Comparison of ENCODE assay signal across 9 mouse cellular contexts in genomic region chr17:32388370-32389100, GRCm38 (mm10). TPM values are rescaled to one million over a fixed set of nuclear protein-coding genes. Genes with fewer than 3 reads are reported as not detected.
DNase-seq lines count a peak whose midpoint lies in the region; ATAC-seq lines count a peak whose summit lies in the region.
"Had no signal": no experiment of that assay in that cellular context is flagged by ENCODE, and none has a peak within 500 bp of the region (broad histone marks: within the 10 kb centered on the region; RNA-seq: fewer than 3 reads in every experiment).

No protein-coding gene starts in this region.

- H3K4me1 ChIP-seq in brown adipose tissue, adult 24 weeks (ENCODE audit: control insufficient read depth, insufficient read depth, insufficient read length, low read length): no peaks in the 10 kb centered on the region; the same call in 1 of the 2 replicates
- peaks cover 30% of the 10 kb centered on the region for H3K4me1 ChIP-seq in kidney, embryonic 15.5 days

- H3K4me3 ChIP-seq in brown adipose tissue, adult 24 weeks (ENCODE audit: insufficient read depth, low read depth, low read length): peak overlapping the region; percentile 97
- peak overlapping the region; percentile 80 for H3K4me3 ChIP-seq in kidney, embryonic 15.5 days (replicated peaks)

- no peaks in the 10 kb centered on the region for H3K9me3 ChIP-seq in kidney, embryonic 15.5 days (replicated peaks)

- peak overlapping the region; percentile 73 for H3K9ac ChIP-seq in kidney, embryonic 15.5 days

- peak; percentile 36; the same call in 1 of the 2 replicates for ATAC-seq in frontal cortex, adult (ENCODE audit: low TSS enrichment)
- ATAC-seq in kidney, embryonic 15.5 days (replicated peaks; ENCODE audit: low FRiP score): peak; percentile 72

- peak; percentile 65 to 68 for DNase-seq in thymus, adult 18-20 months
- DNase-seq in thymus, postnatal 0 days (ENCODE audit: low spot score): no peak
- peak; percentile 27 for DNase-seq in lung, postnatal 14 days
- peak; percentile 47 to 58 for DNase-seq in spleen, postnatal 10 days (ENCODE audit: low spot score in 2 of 2)
- no peak for DNase-seq in yolk sac, embryonic 10.5 days (ENCODE audit: low spot score)

- H3K27ac ChIP-seq in brown adipose tissue, adult 24 weeks (replicated peaks; ENCODE audit: low read depth, low read length): peak overlapping the region; percentile 38; the same call in 1 of the 2 replicates
- H3K27ac ChIP-seq in kidney, embryonic 15.5 days: peak overlapping the region; percentile 90

- H3K36me3 ChIP-seq in kidney, embryonic 15.5 days: peaks cover 16% of the 10 kb centered on the region

- 2% methylated on average over 39 of the region's 39 CpGs for WGBS in kidney, embryonic 15.5 days

- peaks cover 33% of the 10 kb centered on the region for H3K27me3 ChIP-seq in kidney, embryonic 15.5 days

- H3K4me2 ChIP-seq in kidney, embryonic 15.5 days: peak overlapping the region; percentile 99

RNA-seq across cellular contexts. Expression of gene Wiz, which starts 0.7 kb away (rescaled TPM):
- polyA plus RNA-seq in thymus, postnatal 0 days (2015; fragmentation: Nextera tagmentation; extraction: Ambion mirVana): 13.2 and 15.3 TPM in 2 replicates
- 10.3 and 14.1 TPM in 2 replicates for polyA plus RNA-seq in brown adipose tissue, adult 24 weeks (2012; ENCODE audit: insufficient read depth, insufficient read length, missing spikeins)
- polyA plus RNA-seq in kidney, embryonic 15.5 days (2015; fragmentation: Nextera tagmentation; extraction: Ambion mirVana): 25.6 and 26.5 TPM in 2 replicates

RNA-seq across cellular contexts. Expression of gene Rasal3, which starts 14.8 kb away (rescaled TPM):
- polyA plus RNA-seq in thymus, postnatal 0 days (2015; fragmentation: Nextera tagmentation; extraction: Ambion mirVana): 164 and 165 TPM in 2 replicates
- polyA plus RNA-seq in brown adipose tissue, adult 24 weeks (2012; ENCODE audit: insufficient read depth, insufficient read length, missing spikeins): 1.9 TPM in 1 of 2 replicates, not detected in the other
- 0.33 and 0.95 TPM in 2 replicates for polyA plus RNA-seq in kidney, embryonic 15.5 days (2015; fragmentation: Nextera tagmentation; extraction: Ambion mirVana)

RNA-seq across cellular contexts. Expression of gene Pglyrp2, which starts 35.4 kb away (rescaled TPM):
- 32.4 and 34.4 TPM in 2 replicates for polyA plus RNA-seq in thymus, postnatal 0 days (2015; fragmentation: Nextera tagmentation; extraction: Ambion mirVana)
- not detected in 2 replicates for polyA plus RNA-seq in brown adipose tissue, adult 24 weeks (2012; ENCODE audit: insufficient read depth, insufficient read length, missing spikeins)
- not detected in 2 replicates for polyA plus RNA-seq in kidney, embryonic 15.5 days (2015; fragmentation: Nextera tagmentation; extraction: Ambion mirVana)
- polyA plus RNA-seq: frontal cortex, adult 2 months had no signal

RNA-seq across cellular contexts. Expression of gene Akap8l, which starts 38.1 kb away (rescaled TPM):
- 62.4 and 66.4 TPM in 2 replicates for polyA plus RNA-seq in thymus, postnatal 0 days (2015; fragmentation: Nextera tagmentation; extraction: Ambion mirVana)
- 23.0 and 27.9 TPM in 2 replicates for polyA plus RNA-seq in brown adipose tissue, adult 24 weeks (2012; ENCODE audit: insufficient read depth, insufficient read length, missing spikeins)
- polyA plus RNA-seq in kidney, embryonic 15.5 days (2015; fragmentation: Nextera tagmentation; extraction: Ambion mirVana): 109 and 128 TPM in 2 replicates

Comparison
In these comparisons a context has a peak if more than half of its experiments do, and no peak if none do; other contexts are left out.
1. DNase-seq: peak in thymus, adult 18-20 months (2 of 2), lung, postnatal 14 days (single experiment) and spleen, postnatal 10 days (2 of 2); none in thymus, postnatal 0 days (single experiment) and yolk sac, embryonic 10.5 days (single experiment).
2. RNA of gene Rasal3, which starts 14.8 kb away (polyA plus RNA-seq): 164 to 165 TPM in thymus, postnatal 0 days; 0.33 to 0.95 TPM in kidney, embryonic 15.5 days and 1.9 TPM in brown adipose tissue, adult 24 weeks; every median in the first group is over 10 times any median in the second.
3. RNA of gene Pglyrp2, which starts 35.4 kb away (polyA plus RNA-seq): 32.4 to 34.4 TPM in thymus, postnatal 0 days; not detected in brown adipose tissue, adult 24 weeks and not detected in kidney, embryonic 15.5 days; every median in the first group is over 10 times any median in the second.